Mouse (Mus musculus) heart, embryonic 14.5 days (tissue): ENCODE data around the gene Ythdf1. TPM values are rescaled to one million over a fixed set of nuclear protein-coding genes. Genes with fewer than 3 reads are reported as not detected.

Experiments used
- ATAC-seq: fragments of 200-750 bp; cut with Nextera tagmentation; 2 replicates; pipeline ENCODE4 v1.8.0; 2017; ENCODE audit warnings: low read depth, moderate TSS enrichment; ENCODE audit not compliant: insufficient number of reproducible peaks, insufficient read depth, low FRiP score
- H3K27ac ChIP-seq, 2 experiments: fragments of 200-500 bp in 1 of 2; fragments of 300-500 bp in 1 of 2; sonication (generic) in 1 of 2; replicated peaks in 1 of 2; 2 replicates each; pipeline ENCODE4 v1.5.1; 2012 to 2014; ENCODE audit warnings: low read depth in 2 of 2, low read length in 2 of 2, control low read depth in 1 of 2, mild to moderate bottlenecking in 1 of 2, mixed read lengths in 1 of 2; ENCODE audit not compliant: control insufficient read depth in 1 of 2, insufficient read depth in 1 of 2
- H3K27me3 ChIP-seq: fragments of 300-500 bp; sonication (generic); 2 replicates; pipeline ENCODE4 v1.6.1; 2014; ENCODE audit warnings: mild to moderate bottlenecking, low read length, control low read depth; ENCODE audit not compliant: control insufficient read depth, insufficient read depth
- H3K36me3 ChIP-seq: fragments of 300-500 bp; sonication (generic); 2 replicates; pipeline ENCODE4 v1.6.1; 2014; ENCODE audit warnings: mild to moderate bottlenecking, control low read depth, low read length, mixed read lengths; ENCODE audit not compliant: control insufficient read depth, insufficient read depth
- H3K4me1 ChIP-seq, 2 experiments: fragments of 200-500 bp in 1 of 2; fragments of 300-500 bp in 1 of 2; sonication (generic) in 1 of 2; 2 replicates each; pipeline ENCODE4 v1.6.1; 2012 to 2014; ENCODE audit warnings: low read length in 2 of 2, control low read depth in 1 of 2, mixed read lengths in 1 of 2; ENCODE audit not compliant: control insufficient read depth in 2 of 2, insufficient read depth in 2 of 2
- H3K4me2 ChIP-seq: fragments of 300-500 bp; sonication (generic); 2 replicates; pipeline ENCODE4 v1.6.1; 2014; ENCODE audit warnings: mild to moderate bottlenecking, low read length
- H3K4me3 ChIP-seq, 2 experiments: fragments of 200-500 bp in 1 of 2; fragments of 300-500 bp in 1 of 2; sonication (generic) in 1 of 2; 2 replicates each; pipeline ENCODE4 v1.5.1; 2012 to 2014; ENCODE audit warnings: low read length in 2 of 2, mild to moderate bottlenecking in 2 of 2, control low read depth in 1 of 2, low read depth in 1 of 2, moderate library complexity in 1 of 2; ENCODE audit not compliant: control insufficient read depth in 1 of 2, insufficient read depth in 1 of 2
- H3K9ac ChIP-seq: fragments of 300-500 bp; sonication (generic); 2 replicates; pipeline ENCODE4 v1.6.1; 2014; ENCODE audit warnings: mild to moderate bottlenecking, low read length
- H3K9me3 ChIP-seq: fragments of 300-500 bp; sonication (generic); 2 replicates; pipeline ENCODE4 v1.6.1; 2016; ENCODE audit warnings: low read length, control low read depth; ENCODE audit not compliant: control insufficient read depth
- WGBS: fragments of 180-500 bp; shearing (Covaris S2); extraction: QIAGEN DNeasy Blood & Tissue Kit; methylation state at CpG from one replicate; pipeline ENCODE4 v1.1.7; 2014; 5-methylcytosine and 5-hydroxymethylcytosine counted together
- microRNA-seq: library from miRNA; unstranded; fragments of <30 nt; microRNA quantifications from one replicate; pipeline ENCODE4, GENCODE M21; 2016
- polyA plus RNA-seq: library from polyadenylated mRNA; unstranded; fragments of >200 nt; fragmentation: Nextera tagmentation; extraction: Ambion mirVana; gene quantifications from 2 replicates; pipeline ENCODE4 v1.2.1, GENCODE M21; 2014

Ythdf1 gene
- polyA plus RNA-seq, 1 experiment from 2014 or later: 42.6 TPM

DNA sequence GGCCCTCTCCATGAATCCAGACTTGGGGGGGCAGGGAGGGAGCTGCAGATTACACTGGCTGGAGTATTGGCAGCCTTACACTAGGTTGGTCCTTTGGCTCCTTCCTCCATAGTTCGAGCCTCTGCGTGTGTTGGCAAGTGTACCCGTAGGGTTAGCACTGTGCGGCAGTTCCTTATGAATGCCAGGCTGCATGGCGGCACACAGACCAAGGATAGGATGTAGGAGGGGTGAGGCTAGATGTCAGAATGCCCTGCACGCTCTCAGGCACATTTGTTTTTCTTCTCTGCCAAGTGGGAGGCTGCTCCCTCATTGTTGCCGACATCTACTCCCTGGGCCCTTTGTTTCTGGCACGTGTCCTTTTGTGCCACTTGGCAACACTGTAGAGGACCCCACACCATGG, 63.6 kb downstream of the Ythdf1 start:
- H3K9ac ChIP-seq: no peak overlapping the region
- no peak overlapping the region for H3K4me2 ChIP-seq
- peaks cover 41% of the 10 kb centered on the region for H3K27me3 ChIP-seq
- no peak for ATAC-seq
- H3K4me3 ChIP-seq: no peak overlapping the region
- WGBS: 74% methylated on average over 8 of the region's 8 CpGs
- H3K27ac ChIP-seq: no peak overlapping the region
- H3K9me3 ChIP-seq: no peaks in the 10 kb centered on the region
- H3K4me1 ChIP-seq: no peaks in the 10 kb centered on the region
- no peaks in the 10 kb centered on the region for H3K36me3 ChIP-seq

DNA sequence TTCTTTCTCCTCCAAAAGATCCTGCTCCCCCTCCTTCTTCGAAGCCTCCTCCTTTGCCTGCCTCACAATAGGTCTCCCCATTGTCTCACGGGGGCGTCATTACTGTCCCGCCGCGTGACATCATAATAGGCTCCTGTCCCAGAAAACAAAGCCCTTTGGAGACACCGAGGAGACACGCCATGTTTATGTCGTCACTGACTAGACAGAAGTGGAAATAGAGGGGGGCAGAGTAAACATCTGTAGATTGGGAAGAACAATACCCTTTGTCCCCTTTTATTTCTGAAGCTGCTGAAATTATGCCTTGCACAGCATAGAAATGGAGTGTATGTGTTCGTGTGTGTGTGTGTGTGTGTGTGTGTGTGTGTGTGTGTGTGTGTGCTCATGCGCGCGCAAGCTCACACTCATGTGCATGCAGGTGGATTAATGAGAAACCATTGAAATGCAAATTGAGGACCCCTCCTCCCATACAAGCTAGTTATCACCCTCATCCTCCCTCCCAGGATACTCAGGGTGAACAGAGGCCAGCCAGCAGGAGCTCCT, 65.7 kb downstream of the Ythdf1 start:
- H3K4me1 ChIP-seq: no peaks in the 10 kb centered on the region
- peaks cover 41% of the 10 kb centered on the region for H3K27me3 ChIP-seq
- WGBS: 16% methylated on average over 13 of the region's 13 CpGs
- no peaks in the 10 kb centered on the region for H3K36me3 ChIP-seq
- no peak overlapping the region for H3K4me2 ChIP-seq
- no peaks in the 10 kb centered on the region for H3K9me3 ChIP-seq
- no peak overlapping the region for H3K27ac ChIP-seq
- H3K4me3 ChIP-seq: no peak overlapping the region
- H3K9ac ChIP-seq: no peak overlapping the region
- ATAC-seq: no peak

Small RNA genes lying within 50 kb of the gene (microRNA-seq; reads per million reads assigned to microRNA genes)
- gene Mir124a-3: not detected

Other genes with a start within 250 kb of the Ythdf1 start
- 16.4 and 18.9 TPM in 2 replicates for gene Dido1, start 210.9 kb downstream of the Ythdf1 start, polyA plus RNA-seq
- gene Gid8, start 210.8 kb downstream of the Ythdf1 start, polyA plus RNA-seq: 49.0 and 50.5 TPM in 2 replicates
- gene Slc17a9, start 195.7 kb downstream of the Ythdf1 start, polyA plus RNA-seq: 0.43 and 0.55 TPM in 2 replicates
- gene Bhlhe23, start 144.0 kb downstream of the Ythdf1 start, polyA plus RNA-seq: not detected in 2 replicates
- 0.39 TPM in 1 of 2 replicates, not detected in the other for gene Birc7, start 8.1 kb upstream of the Ythdf1 start, polyA plus RNA-seq
- gene Nkain4, start 33.8 kb upstream of the Ythdf1 start, polyA plus RNA-seq: 47.5 and 57.4 TPM in 2 replicates
- 53.7 and 59.0 TPM in 2 replicates for gene Arfgap1, start 46.3 kb upstream of the Ythdf1 start, polyA plus RNA-seq
- 0.12 and 0.36 TPM in 2 replicates for gene Col20a1, start 65.6 kb upstream of the Ythdf1 start, polyA plus RNA-seq
- gene Chrna4, start 122.6 kb upstream of the Ythdf1 start, polyA plus RNA-seq: 0.04 and 0.07 TPM in 2 replicates
- gene Kcnq2, start 214.4 kb upstream of the Ythdf1 start, polyA plus RNA-seq: 0.11 TPM in 1 of 2 replicates, not detected in the other
- 22.6 and 24.7 TPM in 2 replicates for gene Eef1a2, start 236.1 kb upstream of the Ythdf1 start, polyA plus RNA-seq